Comparison of ENCODE assay signal across 12 mouse cellular contexts in genomic region chr3:138760685-138761119, GRCm38 (mm10). TPM values are rescaled to one million over a fixed set of nuclear protein-coding genes. Genes with fewer than 3 reads are reported as not detected.
DNase-seq lines count a peak whose midpoint lies in the region; ATAC-seq and TF ChIP-seq lines count a peak whose summit lies in the region.
"Had no signal": no experiment of that assay in that cellular context is flagged by ENCODE, and none has a peak within 500 bp of the region (broad histone marks: within the 10 kb centered on the region; RNA-seq: fewer than 3 reads in every experiment).

No protein-coding gene starts in this region.

- no peaks in the 10 kb centered on the region for H3K27me3 ChIP-seq in lung, embryonic 14.5 days (ENCODE audit: insufficient read depth, low read length)
- H3K27me3 ChIP-seq in forebrain, postnatal 0 days (ENCODE audit: insufficient read depth, low read length), result no peaks in the 10 kb centered on the region
- H3K27me3 ChIP-seq: embryonic facial prominence, embryonic 13.5 days; liver, embryonic 12.5 days; neural tube, embryonic 13.5 days had no signal

- peak; percentile 95 for ATAC-seq in lung, embryonic 14.5 days (ENCODE audit: insufficient read depth)
- peak; percentile 32; the same call in 1 of the 2 replicates for ATAC-seq in forebrain, postnatal 0 days
- ATAC-seq: liver, embryonic 12.5 days had no signal

- H3K36me3 ChIP-seq in lung, embryonic 14.5 days (ENCODE audit: insufficient read depth), result no peaks in the 10 kb centered on the region
- H3K36me3 ChIP-seq in forebrain, postnatal 0 days (ENCODE audit: insufficient read depth), result no peaks in the 10 kb centered on the region
- H3K36me3 ChIP-seq: embryonic facial prominence, embryonic 13.5 days; liver, embryonic 12.5 days had no signal

- 27% methylated on average over 11 of the region's 11 CpGs for WGBS in lung, embryonic 14.5 days
- WGBS in forebrain, postnatal 0 days, result 18% methylated on average over 11 of the region's 11 CpGs

- no peak overlapping the region for H3K9ac ChIP-seq in lung, embryonic 14.5 days
- no peak overlapping the region for H3K9ac ChIP-seq in forebrain, postnatal 0 days
- H3K9ac ChIP-seq: embryonic facial prominence, embryonic 13.5 days; liver, embryonic 12.5 days; neural tube, embryonic 13.5 days had no signal

- no peak overlapping the region for H3K27ac ChIP-seq in lung, embryonic 14.5 days (ENCODE audit: low read depth)
- H3K27ac ChIP-seq in forebrain, postnatal 0 days (ENCODE audit: low read depth, low read length), result no peak overlapping the region
- H3K27ac ChIP-seq: liver, embryonic 12.5 days had no signal

- H3K4me2 ChIP-seq in lung, embryonic 14.5 days, result peak overlapping the region; percentile 20; the same call in 1 of the 2 replicates
- no peak overlapping the region for H3K4me2 ChIP-seq in forebrain, postnatal 0 days (ENCODE audit: low read depth)
- H3K4me2 ChIP-seq: embryonic facial prominence, embryonic 13.5 days; liver, embryonic 12.5 days; neural tube, embryonic 13.5 days had no signal

- H3K4me3 ChIP-seq in lung, embryonic 14.5 days (ENCODE audit: low read depth, low read length), result no peak overlapping the region
- H3K4me3 ChIP-seq in forebrain, postnatal 0 days (ENCODE audit: low read depth, low read length), result no peak overlapping the region
- H3K4me3 ChIP-seq: embryonic facial prominence, embryonic 13.5 days; liver, embryonic 12.5 days; neural tube, embryonic 13.5 days had no signal

- H3K4me1 ChIP-seq in lung, embryonic 14.5 days (ENCODE audit: insufficient read depth), result peaks cover 5% of the 10 kb centered on the region
- H3K4me1 ChIP-seq in forebrain, postnatal 0 days (ENCODE audit: insufficient read depth), result peaks cover 16% of the 10 kb centered on the region
- H3K4me1 ChIP-seq: liver, embryonic 12.5 days had no signal

- DNase-seq in adrenal gland, adult (ENCODE audit: inconsistent age in 2 of 2, low spot score in 1 of 2), result peak; percentile 38 to 79
- no peak for DNase-seq in adrenal gland, adult 18-20 months (ENCODE audit: low spot score in 2 of 2)
- DNase-seq in lung, embryonic 14.5 days, result peak; percentile 92
- DNase-seq in lung, postnatal 10 days, result no peak
- DNase-seq in forebrain, postnatal 0 days, result no peak
- peak; percentile 42 for DNase-seq in retina, embryonic 14.5 days (ENCODE audit: low spot score)
- no peak for DNase-seq in embryo, embryonic 10 days (ENCODE audit: low spot score)
- no peak for DNase-seq in right cerebral cortex, adult 2 months (ENCODE audit: low spot score in 2 of 2)
- DNase-seq: heart, postnatal 14 days had no signal

- TF ChIP-seq CTCF in lung, embryonic 14.5 days (IDR thresholded peaks at IDR 0.05; ENCODE audit: low read depth), result no peak
- TF ChIP-seq CTCF in forebrain, postnatal 0 days (IDR thresholded peaks at IDR 0.05; ENCODE audit: low read depth), result no peak

- H3K9me3 ChIP-seq in lung, embryonic 14.5 days (ENCODE audit: low read depth, low read length), result no peaks in the 10 kb centered on the region
- H3K9me3 ChIP-seq in forebrain, postnatal 0 days (ENCODE audit: low read length), result no peaks in the 10 kb centered on the region
- H3K9me3 ChIP-seq: embryonic facial prominence, embryonic 13.5 days; liver, embryonic 12.5 days; neural tube, embryonic 13.5 days had no signal

RNA-seq across cellular contexts. Expression of gene Tspan5, which starts 18.7 kb away (rescaled TPM):
- total RNA-seq in adrenal gland, adult 18-20 months (2021), result 10 to 100 TPM; 58.5 to 61.8 TPM
- 28.3 and 30.6 TPM in 2 replicates for polyA plus RNA-seq in lung, embryonic 14.5 days (2014; fragmentation: Nextera tagmentation; extraction: Ambion mirVana)
- total RNA-seq in forebrain, postnatal 0 days (2014; rRNA removed), result 149 and 172 TPM in 2 replicates
- polyA plus RNA-seq in forebrain, postnatal 0 days (2015; fragmentation: Nextera tagmentation; extraction: Ambion mirVana), result 96.8 and 123 TPM in 2 replicates

Comparison
In these comparisons a context has a peak if more than half of its experiments do, and no peak if none do; other contexts are left out.
1. DNase-seq: peak in adrenal gland, adult (2 of 2), lung, embryonic 14.5 days (single experiment) and retina, embryonic 14.5 days (single experiment); none in adrenal gland, adult 18-20 months (0 of 2), lung, postnatal 10 days (single experiment), forebrain, postnatal 0 days (single experiment), embryo, embryonic 10 days (single experiment) and right cerebral cortex, adult 2 months (0 of 2).